Mouse (Mus musculus) thymus, postnatal 36 days (tissue): ENCODE data around the gene Klk12.

Experiments
- DNase-seq, 2 experiments: peaks; one replicate each; pipeline ENCODE4 v3.0.0; 2022; ENCODE audit warnings: mixed read lengths in 2 of 2

Gene Klk12

DNA sequence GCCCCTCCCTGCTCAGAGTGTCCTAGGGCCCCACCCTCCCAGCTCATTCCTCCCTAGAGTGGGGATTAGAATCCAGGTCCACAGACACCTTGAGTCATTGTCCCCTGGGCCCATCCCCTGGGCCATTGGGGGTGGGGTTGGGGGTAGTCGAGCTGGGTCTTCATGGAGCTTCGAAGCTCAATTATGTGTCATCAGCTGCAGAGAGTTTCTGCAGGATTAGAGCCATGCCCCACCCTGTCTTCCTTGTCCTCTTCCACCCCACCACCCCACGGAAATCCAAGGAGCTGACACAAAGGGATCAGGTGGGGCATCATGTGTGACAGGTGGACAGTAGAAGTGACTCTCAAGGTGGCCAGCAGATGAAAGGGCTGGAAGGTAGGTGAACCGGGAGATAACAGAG lies at the start of gene Klk12:
Klk12 (plus strand) TSS at position 301 of the 400 bp plus-strand sequence.
- no peak for DNase-seq

DNA sequence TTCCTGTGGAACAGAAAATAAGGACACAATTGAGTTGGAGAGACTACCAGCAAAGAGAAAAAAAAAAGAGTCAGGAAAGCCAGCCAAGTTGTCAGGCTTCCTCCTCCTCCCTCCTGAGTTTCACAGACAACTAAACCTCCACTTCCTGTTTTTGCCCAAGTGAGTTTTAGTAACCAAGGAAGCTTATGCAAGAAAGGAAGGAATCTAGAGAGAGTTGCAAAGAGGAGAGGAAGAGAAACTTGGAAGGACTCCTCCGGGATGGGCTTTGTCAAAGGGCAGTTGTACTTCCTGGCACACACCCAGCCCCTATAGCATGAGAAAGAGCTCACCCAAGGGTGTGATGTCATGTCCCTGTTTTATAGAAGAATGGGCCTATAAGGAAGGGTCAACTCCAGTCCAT lies 20.9 kb upstream of the Klk12 start:
- no peak for DNase-seq

DNA sequence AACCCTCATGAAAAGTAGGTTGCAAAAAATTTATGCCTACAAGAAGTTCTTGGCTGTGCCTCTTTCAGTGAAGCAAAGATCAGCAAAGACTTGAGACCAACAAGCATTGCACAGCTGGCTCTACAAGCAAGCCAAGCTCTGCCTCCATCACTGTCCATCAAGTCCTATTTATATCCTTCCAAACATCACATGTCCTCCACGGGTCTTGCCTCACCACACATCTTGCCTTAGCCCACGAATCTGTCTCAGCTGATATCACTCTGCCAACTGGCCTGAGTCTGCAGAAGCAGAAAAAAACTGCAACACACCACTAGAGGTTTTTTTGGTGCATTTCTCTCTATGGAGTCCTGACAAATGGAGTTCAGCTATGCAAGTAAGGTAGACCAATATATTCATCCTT lies 15.9 kb upstream of the Klk12 start:
- DNase-seq, result no peak

DNA sequence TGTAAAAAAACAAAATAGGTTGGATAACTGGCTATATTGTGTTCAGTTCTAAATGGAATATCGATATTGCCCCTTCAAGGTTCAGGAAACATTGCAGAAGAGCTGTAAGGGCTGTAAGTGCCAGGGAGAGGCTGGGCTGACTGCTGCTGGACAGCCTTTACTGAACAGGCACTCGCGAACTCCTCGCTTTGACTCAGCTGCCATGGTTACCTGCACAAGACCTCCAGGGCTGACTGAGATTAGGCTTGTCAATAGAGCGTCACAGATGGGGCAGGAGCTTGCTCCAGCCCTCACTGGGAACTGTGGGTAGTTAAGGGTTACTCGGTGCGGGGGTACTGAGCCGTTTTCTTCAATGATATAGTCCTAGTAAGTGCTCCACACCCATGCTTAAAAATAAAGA lies 2.2 kb upstream of the Klk12 start:
- no peak for DNase-seq

DNA sequence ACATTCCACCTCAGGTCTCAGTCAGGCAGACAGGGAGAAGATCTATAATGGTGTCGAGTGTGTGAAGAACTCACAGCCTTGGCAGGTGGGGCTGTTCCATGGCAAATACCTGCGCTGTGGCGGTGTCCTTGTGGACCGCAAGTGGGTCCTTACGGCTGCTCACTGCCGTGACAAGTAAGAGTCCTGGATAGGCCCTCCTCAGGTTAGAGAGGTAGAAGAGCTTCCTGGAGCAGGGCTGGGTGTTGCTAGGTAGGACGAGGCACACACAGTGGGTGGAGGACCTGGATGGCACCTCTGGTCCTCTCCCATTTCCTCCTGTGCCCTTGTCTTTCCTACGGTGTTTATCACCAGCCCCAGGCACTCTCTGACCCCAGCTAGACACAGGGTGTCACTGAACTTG lies 939 bp downstream of the Klk12 start:
- DNase-seq, result no peak

DNA sequence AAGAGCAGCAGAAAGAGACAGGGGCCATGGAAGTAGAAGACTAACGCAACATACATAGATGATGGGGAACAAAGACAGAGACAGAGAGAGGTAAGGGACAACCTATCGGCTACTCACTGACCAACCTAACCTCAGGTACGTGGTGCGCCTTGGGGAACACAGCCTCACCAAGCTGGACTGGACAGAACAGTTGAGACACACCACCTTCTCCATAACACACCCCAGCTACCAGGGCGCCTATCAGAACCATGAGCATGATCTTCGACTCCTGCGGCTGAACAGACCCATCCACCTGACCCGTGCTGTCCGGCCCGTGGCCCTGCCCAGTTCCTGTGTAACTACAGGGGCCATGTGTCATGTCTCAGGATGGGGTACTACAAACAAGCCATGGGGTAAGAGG lies 2.0 kb downstream of the Klk12 start:
- no peak for DNase-seq

DNA sequence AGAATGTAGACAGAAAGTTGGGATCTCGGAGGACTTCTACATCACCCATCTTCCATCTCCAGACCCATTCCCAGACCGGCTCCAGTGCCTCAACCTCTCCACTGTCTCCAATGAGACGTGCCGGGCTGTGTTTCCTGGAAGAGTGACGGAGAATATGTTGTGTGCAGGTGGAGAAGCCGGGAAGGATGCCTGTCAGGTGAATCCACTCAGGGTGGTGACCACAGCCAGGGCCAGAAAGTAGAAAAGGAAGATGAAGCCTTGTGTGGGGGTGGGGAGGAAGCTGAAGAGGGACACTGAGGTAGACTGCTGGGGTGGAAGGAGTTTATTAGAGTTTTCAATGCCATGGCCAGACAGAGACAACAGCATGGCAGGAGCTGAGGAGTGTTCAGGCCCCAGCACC lies 3.2 kb downstream of the Klk12 start:
- DNase-seq, result no peak

DNA sequence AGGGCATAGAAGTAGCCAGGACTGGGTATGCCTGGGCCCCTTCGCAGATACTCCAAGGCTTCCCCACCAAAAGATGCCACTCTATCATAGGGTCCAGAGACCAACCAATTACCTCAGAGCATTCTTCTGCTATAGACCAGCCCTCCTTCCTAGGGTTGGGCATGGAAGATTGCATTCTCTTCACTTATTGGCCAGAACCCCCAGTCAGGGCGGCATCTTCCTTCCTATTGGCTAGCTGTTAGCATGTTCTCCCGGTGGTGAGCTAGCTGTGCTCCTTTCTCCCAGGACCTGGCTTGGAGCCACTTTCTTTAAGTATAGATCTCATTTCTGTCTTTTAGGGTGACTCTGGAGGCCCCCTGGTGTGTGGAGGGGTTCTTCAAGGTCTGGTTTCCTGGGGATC lies 4.2 kb downstream of the Klk12 start:
- no peak for DNase-seq

DNA sequence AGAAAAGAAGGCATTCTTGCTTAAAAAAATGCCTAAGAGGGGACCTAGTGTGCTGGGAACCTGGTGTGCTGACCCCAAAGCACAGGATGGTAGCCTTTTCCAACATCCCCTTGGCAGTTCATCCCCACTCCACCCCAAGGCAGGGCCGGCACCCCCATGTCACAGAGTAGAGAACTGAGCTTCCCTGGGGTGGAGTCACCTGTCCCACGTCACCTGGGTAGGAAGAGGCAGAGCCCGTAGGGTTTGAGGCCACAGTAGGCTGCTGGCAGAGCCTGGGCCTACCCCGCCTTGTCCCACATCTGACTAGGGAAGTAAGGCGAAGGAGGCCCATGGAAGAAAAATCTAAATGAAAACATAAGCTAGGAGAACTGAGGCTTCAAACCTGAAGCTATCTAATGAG lies 5.7 kb downstream of the Klk12 start, which contains the start of gene Klk11:
Klk11 (plus strand) TSS at position 241 of the 400 bp plus-strand sequence.
- DNase-seq, result no peak

DNA sequence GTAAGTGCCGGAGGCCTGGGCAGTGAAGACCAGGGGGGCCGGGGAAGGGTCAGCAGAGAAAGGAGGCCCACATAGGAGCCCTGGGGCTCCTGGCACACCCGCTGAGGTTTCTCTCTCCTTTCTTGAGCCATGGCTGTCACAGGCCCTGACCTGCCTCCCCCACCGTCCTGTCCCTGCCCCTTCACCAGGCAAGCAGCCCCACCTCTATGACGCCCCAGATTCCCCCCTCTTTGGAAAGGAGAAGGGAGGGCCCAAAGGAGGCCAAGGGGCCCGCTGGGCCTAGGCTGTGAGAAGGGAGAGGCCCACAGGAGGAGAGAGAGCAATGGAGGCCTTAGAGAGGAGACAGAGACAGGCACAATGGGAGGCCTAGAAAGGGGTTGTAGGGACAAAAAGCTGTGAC lies 6.1 kb downstream of the Klk12 start:
- no peak for DNase-seq

DNA sequence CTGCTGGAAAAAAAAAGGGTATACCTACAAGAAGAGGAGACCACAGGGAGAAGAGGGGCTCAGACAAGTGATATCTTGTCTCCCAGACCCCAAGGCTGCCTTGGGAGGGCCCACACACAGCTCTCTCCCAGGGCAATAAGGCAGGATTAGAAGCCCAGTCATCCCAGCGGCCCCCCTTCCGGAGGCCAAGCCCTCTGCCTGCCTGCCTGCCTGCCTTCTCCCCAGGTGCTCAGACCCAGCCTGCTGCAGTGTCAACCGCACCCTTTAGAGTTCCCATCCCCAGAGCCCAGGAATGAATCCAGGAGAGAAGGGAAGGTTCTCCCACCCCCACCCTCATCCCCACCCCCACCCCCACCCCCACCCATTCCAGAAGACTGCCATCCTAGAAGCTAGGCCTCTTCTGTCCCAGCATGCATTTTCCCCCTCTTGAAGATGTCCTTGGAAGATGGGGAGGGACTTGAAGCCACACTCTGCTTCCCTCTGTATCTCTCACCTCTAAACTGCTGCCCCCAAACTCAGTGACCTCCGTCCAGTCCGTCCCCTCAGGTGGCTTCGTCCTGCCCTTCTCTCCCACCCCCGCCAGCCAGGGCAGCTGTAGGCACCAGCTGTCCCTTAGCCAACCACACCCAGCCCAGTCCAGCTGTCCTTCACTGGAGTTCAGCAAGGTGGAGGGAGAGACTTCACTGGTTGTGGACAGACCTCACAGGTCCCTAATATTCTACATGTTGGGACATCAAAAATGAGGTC lies 6.8 kb downstream of the Klk12 start:
- no peak for DNase-seq

DNA sequence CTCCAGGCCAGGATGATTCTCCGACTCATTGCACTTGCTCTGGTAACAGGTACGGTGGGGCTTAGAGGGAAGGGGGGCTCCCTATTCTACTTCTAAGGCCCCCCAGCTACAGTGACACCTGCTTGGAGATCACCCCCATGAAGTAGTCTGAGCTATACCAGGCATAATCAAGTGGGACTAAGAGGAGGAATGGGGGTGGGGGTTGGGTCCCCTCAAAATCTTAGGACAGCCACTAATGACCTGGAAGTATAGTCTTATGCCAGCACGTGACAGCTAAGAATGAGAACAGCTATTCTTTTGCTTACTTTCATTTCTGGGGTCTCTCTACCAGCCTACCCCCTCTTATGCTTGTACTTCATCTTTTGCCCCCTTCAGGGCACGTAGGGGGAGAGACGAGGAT lies 7.8 kb downstream of the Klk12 start:
- DNase-seq, result no peak

DNA sequence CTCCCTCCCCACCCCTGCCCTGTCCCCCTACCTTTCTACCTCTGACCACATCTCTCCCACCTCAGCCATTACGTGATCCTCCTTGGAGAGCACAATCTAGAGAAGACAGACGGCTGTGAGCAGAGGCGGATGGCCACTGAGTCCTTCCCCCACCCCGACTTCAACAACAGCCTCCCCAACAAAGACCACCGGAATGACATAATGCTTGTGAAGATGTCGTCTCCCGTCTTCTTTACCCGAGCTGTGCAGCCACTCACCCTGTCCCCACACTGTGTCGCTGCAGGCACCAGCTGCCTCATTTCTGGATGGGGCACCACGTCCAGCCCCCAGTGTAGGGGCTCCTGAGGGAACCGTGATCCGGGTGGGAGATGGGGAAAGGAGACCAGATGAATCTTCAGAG lies 8.7 kb downstream of the Klk12 start:
- DNase-seq, result no peak

DNA sequence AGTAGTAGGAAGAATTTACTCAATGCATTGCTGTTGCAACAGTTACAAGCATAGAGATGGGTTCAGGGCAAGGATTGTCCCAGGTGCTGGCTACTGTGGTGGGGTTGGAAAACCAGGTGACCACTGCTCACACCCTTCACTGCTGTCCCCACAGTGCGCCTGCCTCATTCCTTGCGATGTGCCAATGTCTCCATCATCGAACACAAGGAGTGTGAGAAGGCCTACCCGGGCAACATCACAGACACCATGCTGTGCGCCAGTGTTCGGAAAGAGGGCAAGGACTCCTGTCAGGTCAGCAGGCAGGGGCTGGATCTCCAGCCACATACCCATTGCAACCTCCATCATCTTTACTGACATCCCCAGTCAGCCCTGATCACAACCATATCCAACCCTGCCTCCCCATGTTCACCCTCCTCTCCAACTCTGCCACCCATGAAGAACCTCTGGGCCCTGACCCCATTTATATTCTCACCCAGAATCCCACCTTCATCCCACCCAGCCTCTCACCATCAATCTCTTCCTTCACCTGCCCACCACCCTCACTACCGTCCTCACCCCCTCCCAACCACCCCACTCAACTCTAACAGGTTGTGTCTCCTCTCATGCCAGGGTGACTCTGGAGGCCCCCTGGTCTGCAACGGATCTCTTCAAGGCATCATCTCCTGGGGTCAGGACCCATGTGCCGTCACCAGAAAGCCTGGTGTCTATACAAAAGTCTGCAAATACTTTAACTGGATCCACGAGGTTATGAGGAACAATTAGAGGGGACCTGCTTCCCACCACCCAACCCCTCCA lies 9.7 kb downstream of the Klk12 start:
- DNase-seq, result no peak

DNA sequence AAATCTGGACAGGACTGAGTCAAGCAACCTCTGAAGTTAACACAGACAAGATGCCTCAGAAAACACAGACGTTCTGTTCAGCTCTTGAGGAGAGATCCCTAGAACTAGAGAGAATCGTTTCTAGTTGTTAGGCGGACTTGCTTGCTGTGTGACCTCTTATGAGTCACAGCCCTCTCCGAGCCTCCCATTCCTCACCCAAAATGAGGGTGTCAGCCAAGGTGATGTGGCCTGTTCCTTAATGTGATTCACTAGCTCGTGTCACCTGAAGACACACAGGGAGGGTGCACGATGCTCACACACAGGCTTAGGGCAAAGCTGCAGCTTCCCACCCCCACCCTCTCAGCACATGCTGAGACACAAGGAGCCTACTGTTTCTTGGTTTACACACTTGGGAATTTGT lies 11.5 kb downstream of the Klk12 start:
- DNase-seq, result no peak

DNA sequence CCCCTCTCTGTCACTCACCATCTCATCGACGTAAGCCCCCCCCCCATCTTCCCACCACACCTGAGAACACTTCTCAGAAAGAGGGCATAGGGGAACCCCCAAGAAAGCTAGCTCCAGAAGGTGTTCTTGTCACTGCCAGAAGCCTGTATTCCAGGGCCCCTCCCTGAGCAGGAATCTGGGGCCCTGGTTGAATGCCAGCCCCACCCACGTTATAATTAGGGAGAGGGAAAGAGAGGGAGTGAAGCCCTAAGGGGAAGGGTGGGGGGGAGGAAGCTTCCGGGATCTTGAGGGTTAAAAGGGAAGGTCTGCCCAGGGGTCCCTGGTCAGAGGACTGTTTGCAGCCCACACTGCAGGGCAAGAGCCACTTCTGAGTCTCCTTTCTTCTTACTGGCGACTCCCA lies 12.0 kb downstream of the Klk12 start, which contains the start of gene Klk10:
Klk10 (plus strand) TSS at position 290 of the 400 bp plus-strand sequence.
- DNase-seq, result no peak

DNA sequence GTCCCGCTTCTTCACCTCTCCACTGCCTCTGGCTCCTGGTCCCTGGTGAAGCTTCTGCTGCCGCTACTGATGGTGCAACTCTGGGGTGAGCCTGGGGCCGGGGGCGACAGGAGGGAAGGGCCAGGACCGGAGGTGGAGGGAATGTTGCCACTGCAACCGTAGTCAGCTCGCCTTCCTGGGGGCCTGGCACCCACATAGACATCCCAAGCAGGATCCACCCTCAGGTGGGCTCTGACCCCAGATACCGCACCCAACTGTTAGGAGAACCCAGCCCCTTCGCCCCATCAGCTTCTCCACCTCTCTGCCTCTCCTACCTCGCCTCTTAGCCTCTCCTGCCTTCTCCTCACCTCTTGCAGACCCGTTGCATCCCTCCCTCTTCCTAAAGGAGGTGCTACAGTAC lies 12.8 kb downstream of the Klk12 start:
- no peak for DNase-seq

DNA sequence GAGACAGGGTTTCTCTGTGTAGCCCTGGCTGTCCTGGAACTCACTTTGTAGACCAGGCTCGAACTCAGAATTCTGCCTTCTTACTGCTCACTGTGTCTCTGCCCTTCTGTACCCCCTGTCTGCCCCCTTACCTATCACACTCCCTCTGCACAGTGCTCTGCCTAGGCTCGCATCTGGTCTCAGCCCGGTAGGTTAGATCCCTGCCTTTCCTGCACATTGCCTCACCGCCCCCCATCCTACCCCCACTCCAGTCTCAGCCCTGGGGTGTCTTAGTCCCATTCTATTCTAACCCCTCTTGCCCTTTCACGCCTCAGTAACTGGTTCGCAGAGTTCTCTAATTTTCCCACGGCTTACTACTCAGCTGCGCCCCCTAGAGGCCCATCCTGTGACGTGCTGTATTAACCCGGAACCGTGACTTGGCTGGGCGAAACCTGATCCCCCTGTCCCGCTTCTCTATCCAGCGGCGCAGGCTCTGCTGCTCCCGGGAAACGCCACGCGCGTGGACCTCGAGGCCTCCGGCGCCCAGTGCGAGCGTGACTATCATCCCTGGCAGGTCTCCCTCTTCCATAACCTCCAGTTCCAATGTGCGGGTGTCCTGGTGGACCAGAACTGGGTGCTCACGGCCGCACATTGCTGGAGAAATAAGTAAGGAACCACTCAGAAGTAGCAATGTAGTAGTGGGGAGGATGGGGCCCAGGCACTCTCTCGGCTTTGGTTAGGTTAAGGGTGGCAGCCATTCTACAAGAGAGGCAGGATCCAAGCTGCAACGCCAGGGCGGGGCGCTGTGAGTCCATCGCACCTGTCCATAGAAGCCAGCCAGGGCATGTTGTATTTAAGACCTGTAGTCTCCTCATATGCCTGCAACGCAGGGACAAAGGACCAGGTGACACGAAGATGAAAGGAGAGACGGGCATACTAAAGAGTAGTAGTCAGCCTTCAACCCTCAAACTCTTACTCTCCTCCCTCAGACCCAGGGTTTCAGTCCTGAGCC lies 13.9 kb downstream of the Klk12 start:
- peak; percentile 47 to 65 for DNase-seq

DNA sequence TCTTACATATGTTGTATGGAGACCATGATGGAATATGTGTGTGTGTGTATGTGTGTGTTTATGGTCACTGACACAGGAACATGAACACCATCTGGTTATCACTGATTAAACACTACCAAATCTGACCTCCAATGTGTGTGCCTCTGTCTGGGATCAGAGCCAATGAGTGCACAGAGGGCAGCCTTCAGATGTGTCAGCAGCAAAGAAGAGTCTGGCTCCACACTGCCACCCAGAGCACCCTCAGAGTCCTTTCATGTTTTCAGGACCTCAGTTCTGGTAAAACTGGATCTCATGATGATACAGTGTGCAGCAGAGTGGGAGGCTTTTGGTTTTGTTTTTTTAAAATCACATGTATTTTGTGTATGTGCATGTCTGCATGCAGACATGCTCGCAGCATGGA lies 16.6 kb downstream of the Klk12 start:
- no peak for DNase-seq

DNA sequence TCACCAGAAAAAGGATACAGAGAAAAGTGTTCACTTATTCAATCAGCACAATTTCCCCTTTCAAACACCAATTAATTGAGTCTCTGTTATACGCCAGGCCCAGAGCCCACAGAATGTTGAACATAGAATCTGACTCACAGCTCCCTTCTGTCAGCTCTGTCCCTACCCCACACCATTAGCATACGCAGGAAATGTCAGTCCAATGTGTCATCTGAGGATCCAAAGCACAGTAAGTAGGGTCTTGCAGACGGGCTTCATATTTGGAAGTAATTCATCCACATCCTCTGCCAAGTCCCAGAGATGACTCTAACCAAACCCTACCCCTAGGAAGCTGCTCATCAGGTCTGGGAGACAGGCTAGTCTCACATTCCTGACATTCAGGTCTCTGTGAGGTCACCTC lies 19.4 kb downstream of the Klk12 start:
- no peak for DNase-seq

DNA sequence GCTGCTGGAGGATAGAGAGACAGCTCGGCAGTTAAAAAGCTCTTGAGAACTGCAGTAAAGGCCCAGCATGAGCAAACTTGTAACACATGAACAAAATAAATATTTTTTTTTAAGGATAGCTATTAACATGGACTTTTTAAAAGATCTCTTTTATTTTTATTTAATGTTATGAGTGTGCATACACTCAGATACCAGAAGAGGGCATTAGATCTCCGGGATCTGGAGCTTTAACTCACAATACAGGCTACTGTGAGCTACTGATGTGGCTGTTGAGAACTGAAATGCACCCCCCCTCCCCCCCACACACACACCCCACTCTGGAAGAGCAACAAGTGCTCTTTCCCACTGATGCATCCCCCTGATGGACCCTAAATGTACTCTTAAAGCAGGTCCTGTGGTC lies 20.6 kb downstream of the Klk12 start:
- no peak for DNase-seq

DNA sequence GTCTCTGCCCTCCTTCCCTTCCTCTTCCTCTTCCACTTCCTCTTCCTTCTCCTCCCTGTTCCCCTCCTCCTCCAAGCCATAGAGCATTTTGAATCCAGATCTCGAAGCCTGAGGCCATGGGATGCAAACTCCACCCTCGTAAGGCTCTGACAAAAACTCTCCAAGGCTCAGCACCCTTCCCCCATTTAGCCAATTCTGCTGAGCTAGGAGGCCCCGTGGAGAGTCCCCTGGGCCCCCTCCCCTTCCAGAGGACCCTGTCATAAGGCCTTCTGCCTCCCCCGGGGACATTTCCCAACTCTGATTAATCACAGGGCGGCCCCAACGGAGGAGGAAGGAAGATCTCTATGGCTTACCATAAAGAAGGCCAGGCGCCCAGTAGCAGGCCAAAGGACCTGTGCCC lies 22.9 kb downstream of the Klk12 start, which contains the start of gene Klk9:
Klk9 (plus strand) TSS at position 301 of the 400 bp plus-strand sequence.
- no peak for DNase-seq

DNA sequence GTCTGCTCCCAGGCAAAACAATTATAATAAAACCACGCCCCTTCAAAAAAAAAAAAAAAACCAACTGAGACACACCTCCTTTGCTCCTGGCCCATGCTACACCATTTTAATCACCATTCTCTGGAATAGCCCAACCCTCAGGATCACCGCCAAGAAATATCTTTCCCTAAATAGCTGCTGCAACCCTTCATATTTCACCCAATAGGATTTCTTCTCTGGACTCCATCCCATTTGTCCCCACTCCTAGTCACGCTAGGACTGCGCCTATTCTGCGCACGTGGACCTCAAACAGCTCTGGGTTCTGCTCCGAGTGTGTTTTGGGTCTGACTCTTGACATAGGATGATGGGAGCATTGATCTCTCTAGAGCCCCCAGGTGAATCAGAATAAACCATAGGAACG lies 27.7 kb downstream of the Klk12 start:
- DNase-seq, result no peak
